Mouse (Mus musculus): ENCODE data around the gene Gm48551. TPM values are rescaled to one million over a fixed set of nuclear protein-coding genes. Genes with fewer than 3 reads are reported as not detected.
A peak's percentile ranks its signal among the peaks of the same experiment; 100 is the strongest.

The Gm48551 gene
- polyA plus RNA-seq, 1 experiment, result 4.8 TPM

- H3K36me3 ChIP-seq (ENCODE audit: control insufficient read depth, insufficient read depth, low read length), result peaks cover 20% of the 10 kb centered on the region
- no peaks in the 10 kb centered on the region for H3K27me3 ChIP-seq (ENCODE audit: control insufficient read depth, insufficient read depth, low read length)
- no peak overlapping the region for H3K27ac ChIP-seq (ENCODE audit: insufficient read depth, low read depth, low read length)
- no peak overlapping the region for H3K4me3 ChIP-seq (ENCODE audit: low read depth, low read length)
- no peak for TF ChIP-seq CTCF (IDR thresholded peaks at IDR 0.05; ENCODE audit: extremely low read depth, insufficient read length, insufficient replicate concordance, low read depth, low read length)
- no peak for TF ChIP-seq POLR2A (IDR thresholded peaks at IDR 0.05; ENCODE audit: low read depth, low read length)
- 82% methylated on average over 22 of the region's 22 CpGs for WGBS
- H3K4me1 ChIP-seq (ENCODE audit: control insufficient read depth, insufficient read depth, insufficient read length, low read length), result peaks cover 16% of the 10 kb centered on the region
Measured at GRCm38 (mm10) chr10:81400371-81401204, 16.3 kb downstream of the Gm48551 start.

DNA sequence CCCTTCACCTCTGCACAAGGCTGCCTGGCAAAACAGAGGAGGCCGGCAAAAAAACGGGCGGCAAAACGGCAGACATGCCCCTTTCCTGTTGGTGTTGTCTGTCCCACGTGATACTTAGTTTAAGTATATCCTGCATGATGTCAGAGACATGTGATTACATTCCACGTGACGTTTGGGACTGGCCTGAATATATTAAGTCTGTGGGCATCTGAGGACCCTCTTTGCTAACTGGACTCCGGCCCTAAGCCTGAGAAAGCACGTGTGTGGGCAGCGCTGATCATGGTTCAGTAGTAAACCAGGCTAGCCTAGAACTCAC lies 16.9 kb downstream of the Gm48551 start:
- TF ChIP-seq CTCF (IDR thresholded peaks at IDR 0.05; ENCODE audit: extremely low read depth, insufficient read length, insufficient replicate concordance, low read depth, low read length), result no peak
- TF ChIP-seq POLR2A (IDR thresholded peaks at IDR 0.05; ENCODE audit: low read depth, low read length), result no peak
- no peak overlapping the region for H3K4me3 ChIP-seq (ENCODE audit: low read depth, low read length)
- H3K36me3 ChIP-seq (ENCODE audit: control insufficient read depth, insufficient read depth, low read length), result peaks cover 15% of the 10 kb centered on the region
- H3K27ac ChIP-seq (ENCODE audit: insufficient read depth, low read depth, low read length), result no peak overlapping the region
- peaks cover 17% of the 10 kb centered on the region for H3K4me1 ChIP-seq (ENCODE audit: control insufficient read depth, insufficient read depth, insufficient read length, low read length)
- WGBS, result 73% methylated on average over 10 of the region's 10 CpGs
- H3K27me3 ChIP-seq (ENCODE audit: control insufficient read depth, insufficient read depth, low read length), result no peaks in the 10 kb centered on the region

- peaks cover 17% of the 10 kb centered on the region for H3K4me1 ChIP-seq (ENCODE audit: control insufficient read depth, insufficient read depth, insufficient read length, low read length)
- TF ChIP-seq POLR2A (IDR thresholded peaks at IDR 0.05; ENCODE audit: low read depth, low read length) (no peak), CTCF (IDR thresholded peaks at IDR 0.05; ENCODE audit: extremely low read depth, insufficient read length, insufficient replicate concordance, low read depth, low read length) (no peak)
- 35% methylated on average over 18 of the region's 18 CpGs for WGBS
- 0 out of 2 replicates have a peak overlapping the region, but pooled peaks have one; percentile 10 for H3K4me3 ChIP-seq (ENCODE audit: low read depth, low read length)
- no peaks in the 10 kb centered on the region for H3K27me3 ChIP-seq (ENCODE audit: control insufficient read depth, insufficient read depth, low read length)
- no peak overlapping the region for H3K27ac ChIP-seq (ENCODE audit: insufficient read depth, low read depth, low read length)
- H3K36me3 ChIP-seq (ENCODE audit: control insufficient read depth, insufficient read depth, low read length), result peaks cover 10% of the 10 kb centered on the region
Measured at GRCm38 (mm10) chr10:81401521-81402226, 17.4 kb downstream of the Gm48551 start.

- no peak for TF ChIP-seq POLR2A (IDR thresholded peaks at IDR 0.05; ENCODE audit: low read depth, low read length)
- no peak for TF ChIP-seq CTCF (IDR thresholded peaks at IDR 0.05; ENCODE audit: extremely low read depth, insufficient read length, insufficient replicate concordance, low read depth, low read length)
- peaks cover 12% of the 10 kb centered on the region for H3K36me3 ChIP-seq (ENCODE audit: control insufficient read depth, insufficient read depth, low read length)
- WGBS, result 72% methylated on average over 7 of the region's 7 CpGs
- no peak overlapping the region for H3K27ac ChIP-seq (ENCODE audit: insufficient read depth, low read depth, low read length)
- H3K27me3 ChIP-seq (ENCODE audit: control insufficient read depth, insufficient read depth, low read length), result no peaks in the 10 kb centered on the region
- no peak overlapping the region for H3K4me3 ChIP-seq (ENCODE audit: low read depth, low read length)
- H3K4me1 ChIP-seq (ENCODE audit: control insufficient read depth, insufficient read depth, insufficient read length, low read length), result peaks cover 20% of the 10 kb centered on the region
Measured at GRCm38 (mm10) chr10:81402227-81402765, 18.0 kb downstream of the Gm48551 start.

DNA sequence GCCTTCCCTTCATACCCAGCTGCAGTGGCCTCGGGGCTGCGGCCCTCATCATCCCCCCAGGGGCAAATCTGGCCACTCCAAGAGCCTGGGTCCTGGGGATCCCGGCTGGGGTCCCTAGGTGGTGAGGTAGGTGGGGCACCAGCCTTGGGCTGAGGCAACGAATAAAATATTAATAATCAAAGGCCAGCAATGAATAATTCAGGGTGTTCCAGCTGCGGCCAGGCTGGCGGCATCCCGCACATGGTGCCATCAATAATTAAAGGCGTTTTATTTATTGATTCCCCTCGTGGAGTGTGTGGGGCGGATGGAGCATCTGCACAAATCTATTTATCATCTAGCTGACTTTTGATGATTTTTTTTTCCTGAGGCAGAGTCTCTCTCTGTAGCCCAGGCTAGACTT lies 19.2 kb downstream of the Gm48551 start:
- H3K27me3 ChIP-seq (ENCODE audit: control insufficient read depth, insufficient read depth, low read length), result no peaks in the 10 kb centered on the region
- H3K4me3 ChIP-seq (ENCODE audit: low read depth, low read length), result no peak overlapping the region
- no peak for TF ChIP-seq POLR2A (IDR thresholded peaks at IDR 0.05; ENCODE audit: low read depth, low read length)
- TF ChIP-seq CTCF (IDR thresholded peaks at IDR 0.05; ENCODE audit: extremely low read depth, insufficient read length, insufficient replicate concordance, low read depth, low read length), result no peak
- WGBS, result 83% methylated on average over 10 of the region's 10 CpGs
- H3K27ac ChIP-seq (ENCODE audit: insufficient read depth, low read depth, low read length), result no peak overlapping the region
- peaks cover 12% of the 10 kb centered on the region for H3K36me3 ChIP-seq (ENCODE audit: control insufficient read depth, insufficient read depth, low read length)
- peaks cover 29% of the 10 kb centered on the region for H3K4me1 ChIP-seq (ENCODE audit: control insufficient read depth, insufficient read depth, insufficient read length, low read length)

DNA sequence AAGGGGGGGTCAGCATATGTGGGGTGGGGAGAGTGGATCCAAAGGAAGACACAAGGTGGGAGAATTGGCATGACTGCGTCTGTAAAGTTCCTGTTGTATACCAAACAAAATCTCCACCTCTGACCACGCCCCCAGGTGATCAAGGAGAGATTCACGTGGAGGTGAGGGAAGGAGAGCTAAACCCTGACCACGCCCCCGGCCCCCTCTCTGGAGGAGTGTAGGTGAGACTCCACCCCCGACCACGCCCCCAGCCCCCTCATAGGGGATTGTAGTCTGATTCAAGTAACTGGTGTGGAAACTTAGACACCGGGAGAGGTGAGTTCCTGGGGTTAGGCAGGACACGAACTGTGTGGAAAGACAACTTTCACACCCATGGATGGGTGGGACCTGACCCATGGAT lies 19.8 kb downstream of the Gm48551 start:
- WGBS, result 51% methylated on average over 9 of the region's 9 CpGs
- Histone ChIP-seq H3K4me1 (ENCODE audit: control insufficient read depth, insufficient read depth, insufficient read length, low read length) (peaks cover 35% of the 10 kb centered on the region), H3K27me3 (ENCODE audit: control insufficient read depth, insufficient read depth, low read length) (no peaks in the 10 kb centered on the region), H3K4me3 (ENCODE audit: low read depth, low read length) (no peak overlapping the region), H3K27ac (ENCODE audit: insufficient read depth, low read depth, low read length) (no peak overlapping the region), H3K36me3 (ENCODE audit: control insufficient read depth, insufficient read depth, low read length) (peaks cover 12% of the 10 kb centered on the region)
- TF ChIP-seq CTCF (IDR thresholded peaks at IDR 0.05; ENCODE audit: extremely low read depth, insufficient read length, insufficient replicate concordance, low read depth, low read length), result no peak
- no peak for TF ChIP-seq POLR2A (IDR thresholded peaks at IDR 0.05; ENCODE audit: low read depth, low read length)

DNA sequence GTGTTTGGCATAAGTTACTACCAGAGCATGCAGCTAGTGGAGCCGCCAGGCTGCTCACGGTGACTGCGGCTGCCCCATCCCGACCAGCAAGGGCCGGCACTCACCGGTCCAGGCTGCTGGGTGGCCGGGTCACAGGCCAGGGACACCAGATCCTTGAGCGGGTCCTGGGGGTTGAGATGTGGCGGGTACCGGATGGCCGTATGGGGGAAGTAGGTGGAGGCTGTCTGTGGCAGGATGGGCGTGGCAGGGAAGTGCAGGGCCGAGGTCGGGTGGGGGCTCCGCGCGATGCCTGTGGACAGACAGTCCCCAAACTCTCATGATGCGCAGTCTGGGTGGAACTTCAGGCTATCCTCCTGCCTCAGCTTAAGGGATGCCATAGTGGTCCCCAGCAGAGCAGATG lies 20.5 kb downstream of the Gm48551 start:
- WGBS, result 68% methylated on average over 18 of the region's 18 CpGs
- Histone ChIP-seq H3K4me3 (ENCODE audit: low read depth, low read length) (no peak overlapping the region), H3K27ac (ENCODE audit: insufficient read depth, low read depth, low read length) (no peak overlapping the region), H3K36me3 (ENCODE audit: control insufficient read depth, insufficient read depth, low read length) (peaks cover 12% of the 10 kb centered on the region), H3K4me1 (ENCODE audit: control insufficient read depth, insufficient read depth, insufficient read length, low read length) (peaks cover 39% of the 10 kb centered on the region), H3K27me3 (ENCODE audit: control insufficient read depth, insufficient read depth, low read length) (no peaks in the 10 kb centered on the region)
- TF ChIP-seq POLR2A (IDR thresholded peaks at IDR 0.05; ENCODE audit: low read depth, low read length) (no peak), CTCF (IDR thresholded peaks at IDR 0.05; ENCODE audit: extremely low read depth, insufficient read length, insufficient replicate concordance, low read depth, low read length) (no peak)

All from small intestine, adult 2 months (tissue).